Mouse (Mus musculus) B cell, adult 67 days (primary cell): Measurements from ENCODE around the gene Afdn. TPM values are rescaled to one million over a fixed set of nuclear protein-coding genes. Genes with fewer than 3 reads are reported as not detected.

ENCODE experiments used
- total RNA-seq, 2 experiments: library from RNA; stranded (reverse); gene quantifications; 4 replicates each; pipeline ENCODE4 v1.2.4; 2023

Afdn gene
- 1 to 10 TPM in 1 of 2 experiments, under 1 TPM in 1; 0.33 to 1.7 TPM for total RNA-seq

GRCm38 (mm10) chr17:13759853-13760627 lies at the start of gene Afdn:
Gene Afdn (plus strand): TSS chr17:13760539.

GRCm38 (mm10) chr17:13761179-13761913 lies 1.0 kb downstream of the Afdn start, which contains the start of gene Tcte2:
Gene Tcte2 (minus strand): TSS chr17:13761825.

GRCm38 (mm10) chr17:13948073-13948472 lies 187.7 kb downstream of the Afdn start, which contains the start of gene Gm7168:
Gene Gm7168 (plus strand): TSS chr17:13948373.

Other genes with a start within 250 kb of the Afdn start
- not detected for gene Tcte2, start 1.3 kb downstream of the Afdn start, total RNA-seq
- gene Gm7168, start 187.8 kb downstream of the Afdn start, total RNA-seq: not detected
- gene Gm7356, start 243.2 kb downstream of the Afdn start, total RNA-seq: not detected